Mouse (Mus musculus) 416B (cell line): ENCODE results near the gene Ptprg.
"Not testable (repeated sequence)": the region's sequence is repeated elsewhere in the genome, so short reads cannot be mapped to it uniquely, and the experiment has no call there.

Experiments used
- DNase-seq: peaks from one replicate; pipeline ENCODE4 v3.0.0; 2011; ENCODE audit warnings: low read depth

The Ptprg gene

DNA sequence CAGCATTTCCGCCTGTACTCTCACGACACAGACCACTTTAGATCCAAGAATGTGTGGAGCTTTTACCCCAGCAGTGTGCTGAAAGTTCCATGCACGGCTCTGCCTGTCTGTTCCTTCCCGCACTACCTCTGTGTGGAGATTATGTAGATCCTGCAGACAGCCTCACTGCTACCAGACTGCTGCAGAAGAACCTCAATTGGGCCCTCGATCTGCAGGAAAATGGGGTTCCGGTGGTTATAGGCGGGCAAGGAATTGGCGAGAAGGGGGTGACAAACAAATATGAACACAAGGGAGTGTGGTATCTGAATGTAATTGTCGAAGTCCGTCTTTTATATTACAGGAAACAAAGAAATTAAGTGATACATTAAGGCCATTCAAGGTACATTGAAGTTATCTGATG is 410.5 kb downstream of the Ptprg start:
- no peak for DNase-seq

DNA sequence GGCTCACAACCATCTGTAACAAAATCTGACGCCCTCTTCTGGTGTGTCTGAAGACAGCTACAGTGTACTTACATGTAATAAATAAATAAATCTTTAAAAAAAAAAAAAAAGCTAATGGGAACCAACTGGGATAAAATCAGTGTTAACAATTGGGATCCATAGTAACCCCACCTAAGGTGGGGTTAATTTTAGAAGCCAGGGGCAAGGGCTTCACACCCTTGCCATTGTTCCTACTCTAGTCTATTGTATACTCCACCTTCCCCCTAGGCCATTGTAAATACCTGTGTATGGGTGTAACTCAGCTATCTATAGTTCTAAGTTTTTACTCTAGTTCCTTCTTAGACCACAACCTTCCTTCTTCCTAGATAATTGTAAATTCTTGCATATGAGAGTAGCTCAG is 411.0 kb downstream of the Ptprg start:
- DNase-seq: not testable (repeated sequence)

DNA sequence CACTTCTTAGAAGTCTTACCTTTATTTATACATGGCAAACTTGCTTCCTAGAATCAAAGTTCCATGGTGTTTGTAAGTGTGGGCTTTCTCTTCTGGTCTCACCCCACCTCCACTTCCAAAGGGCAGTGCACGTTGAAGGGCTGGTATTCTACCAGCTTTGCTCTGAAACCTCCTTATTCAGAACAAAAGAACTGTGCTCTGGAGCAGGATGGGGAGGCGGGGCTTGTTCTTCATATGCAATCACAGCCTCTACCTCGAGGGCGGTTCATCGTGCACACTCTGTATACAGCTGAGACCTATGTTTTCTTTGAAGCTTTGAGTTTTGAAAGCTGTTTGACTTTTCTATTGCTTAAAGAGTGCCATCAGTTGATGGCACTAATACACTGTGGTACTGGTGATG is 412.5 kb downstream of the Ptprg start:
- no peak for DNase-seq

DNA sequence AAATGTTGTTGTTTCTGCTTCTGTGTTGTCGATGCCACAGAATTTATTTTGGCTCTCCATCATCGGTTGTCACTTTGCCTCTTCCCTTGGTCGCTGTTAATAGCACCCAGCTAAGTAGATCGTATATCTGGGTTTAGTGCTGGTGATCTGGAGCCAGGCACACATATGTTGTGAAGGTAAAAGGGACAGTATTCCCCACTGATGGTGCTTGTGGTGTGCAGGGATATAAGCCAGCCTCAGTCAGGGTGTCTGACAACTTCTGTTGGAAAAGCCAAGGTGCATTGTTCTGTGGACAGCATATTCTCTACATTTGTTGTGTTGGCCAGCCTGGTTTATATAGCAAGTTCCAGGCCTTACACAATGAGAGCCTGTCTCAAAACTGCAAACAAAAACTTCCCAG is 428.4 kb downstream of the Ptprg start:
- DNase-seq: no peak

DNA sequence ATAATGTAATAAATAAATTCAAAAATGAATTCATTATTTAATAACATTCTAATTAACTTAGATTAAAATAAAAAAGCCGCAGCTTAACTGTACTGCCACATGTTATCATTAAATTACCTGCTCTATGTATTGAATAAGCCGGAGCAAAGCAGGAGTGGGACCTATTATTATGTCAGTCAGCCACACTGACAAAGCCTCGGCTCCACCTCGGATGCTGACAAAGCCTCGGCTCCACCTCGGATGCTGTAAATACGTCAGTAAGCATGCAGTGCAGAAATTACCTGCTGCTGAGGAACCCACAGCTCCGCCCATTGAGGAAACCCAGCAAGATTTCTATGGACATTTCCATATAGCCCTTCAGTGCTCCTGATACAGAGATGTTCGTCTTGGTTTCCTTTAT is 429.7 kb downstream of the Ptprg start:
- DNase-seq: no peak

DNA sequence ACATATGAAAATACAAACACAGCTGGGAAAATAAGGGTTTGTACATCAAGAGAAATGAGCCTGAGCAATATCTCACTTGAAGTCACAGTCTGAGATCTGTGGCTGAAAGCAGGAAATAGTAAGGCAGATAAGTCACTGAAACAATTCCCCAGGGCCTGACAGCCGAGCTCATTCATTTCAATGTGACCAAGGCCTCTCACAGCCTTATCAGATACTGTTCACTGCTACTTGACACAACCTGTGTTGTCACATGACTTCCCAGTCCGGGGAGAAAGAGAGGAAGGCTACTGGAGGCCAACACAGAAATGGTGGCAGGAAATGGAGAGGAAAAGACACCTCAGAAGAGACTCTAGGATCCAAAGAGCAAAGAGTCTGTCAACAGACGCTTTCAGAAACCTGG is 430.8 kb downstream of the Ptprg start:
- DNase-seq: no peak

DNA sequence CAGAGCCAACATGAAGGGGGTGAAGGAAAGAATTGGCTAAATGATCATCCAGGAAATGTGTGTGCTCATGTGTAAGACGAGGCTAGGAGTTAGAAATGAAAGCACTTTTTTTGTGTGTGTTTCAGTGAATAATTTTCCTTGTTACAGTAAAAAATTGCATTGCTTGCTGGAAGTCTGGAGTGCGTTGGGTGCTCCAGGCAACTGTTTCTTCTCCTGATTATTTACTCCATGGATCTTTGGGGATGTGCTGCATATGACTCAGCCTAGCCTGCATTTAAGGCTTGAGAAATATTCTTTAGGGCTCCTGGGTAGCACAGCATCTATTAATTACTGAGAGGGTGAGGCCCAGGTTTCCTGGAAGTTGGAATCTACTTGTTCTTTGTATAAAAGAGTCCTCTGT is 435.6 kb downstream of the Ptprg start:
- no peak for DNase-seq

DNA sequence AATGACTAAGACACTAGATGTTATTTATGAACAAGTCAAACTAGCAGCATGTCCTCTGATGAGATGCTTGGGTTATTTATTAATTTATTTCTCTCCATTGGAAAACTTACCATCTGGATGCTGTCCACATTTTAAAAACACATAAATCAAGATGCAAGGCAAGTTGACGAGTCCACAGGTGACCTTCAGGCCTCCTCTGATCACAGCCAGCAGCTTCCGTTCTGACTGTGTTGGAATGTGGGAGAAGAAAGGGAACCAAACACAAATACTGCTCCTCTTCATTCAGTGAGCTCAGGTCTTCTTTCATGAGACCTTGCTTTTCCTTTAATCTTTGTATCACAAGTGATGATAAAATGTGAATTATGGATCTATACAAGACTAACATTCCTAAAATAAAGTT is 437.8 kb downstream of the Ptprg start:
- no peak for DNase-seq

DNA sequence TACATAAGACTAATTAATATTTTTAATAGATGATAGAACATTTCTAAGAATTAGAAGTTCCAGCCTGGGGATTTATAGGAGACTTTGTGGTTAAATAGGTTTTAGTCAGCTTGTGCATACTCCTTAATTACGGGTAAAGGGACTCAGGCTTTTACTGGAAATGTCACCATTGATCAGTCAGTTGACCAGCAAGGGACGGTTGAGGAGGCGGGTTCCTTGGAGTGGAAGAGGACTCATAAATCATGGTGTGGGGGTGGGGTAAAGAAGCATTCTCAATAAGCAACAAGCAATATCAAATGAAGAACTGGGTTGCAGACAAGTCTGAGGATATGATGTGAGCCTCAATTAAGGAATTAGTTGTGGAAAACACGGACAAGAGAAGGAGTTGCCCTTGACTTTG is 438.8 kb downstream of the Ptprg start:
- DNase-seq: no peak

DNA sequence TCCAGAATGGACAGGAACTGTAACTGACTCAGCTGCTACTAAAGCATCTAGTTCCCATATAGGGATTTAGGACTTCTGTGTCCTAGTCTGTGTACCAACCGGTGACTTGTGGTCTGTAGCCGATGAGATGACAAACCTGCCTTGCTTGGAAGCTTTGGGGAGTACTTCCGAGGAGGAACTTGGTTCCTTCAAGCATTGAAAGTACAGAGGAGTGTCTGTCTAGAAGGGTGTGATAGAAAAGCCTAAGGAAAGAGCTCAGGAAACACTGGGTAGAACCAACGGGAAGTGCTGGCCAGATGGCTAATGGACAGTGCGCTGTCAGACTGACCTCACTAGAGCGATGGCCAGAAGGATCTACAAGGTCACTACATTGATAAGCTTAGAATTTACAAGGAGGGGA is 439.2 kb downstream of the Ptprg start:
- DNase-seq: no peak

DNA sequence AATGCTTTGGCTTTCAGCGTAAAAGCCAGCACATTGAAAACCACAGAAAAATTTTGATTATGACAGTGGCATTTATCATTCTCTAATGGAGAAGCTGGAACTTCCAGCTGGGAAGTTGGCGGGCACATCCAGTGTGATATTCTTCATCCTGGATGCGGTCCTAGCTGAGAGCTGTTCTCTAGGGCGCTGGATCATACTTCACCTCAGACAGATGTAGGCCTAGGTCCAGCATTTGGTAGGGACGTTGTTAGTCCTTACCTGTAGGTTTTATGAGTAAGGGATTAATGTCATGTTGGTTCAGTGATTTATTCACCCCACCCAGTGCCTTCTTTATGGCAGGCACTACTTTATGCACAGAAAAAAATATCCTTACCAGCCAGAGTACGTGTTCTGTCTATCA is 444.2 kb downstream of the Ptprg start:
- DNase-seq: no peak

DNA sequence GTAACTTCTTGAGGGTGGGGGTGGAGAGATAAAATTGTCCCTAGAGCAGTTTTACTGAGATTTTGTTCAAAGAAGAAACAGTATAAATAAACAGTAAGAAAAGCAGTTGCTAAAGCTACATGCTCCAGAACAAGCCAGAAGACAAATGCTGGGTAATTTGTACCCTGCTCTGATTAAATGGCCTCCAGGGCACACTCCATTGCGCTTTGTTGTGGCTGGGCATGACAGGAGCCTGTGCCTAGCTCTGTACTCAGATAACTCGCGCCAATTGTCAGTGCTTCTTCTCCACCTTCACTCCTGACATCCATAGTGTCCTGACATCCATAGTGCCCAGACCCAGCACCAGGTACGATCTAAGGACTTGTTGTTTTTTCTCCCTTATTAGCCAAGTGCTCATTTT is 445.1 kb downstream of the Ptprg start:
- DNase-seq: no peak

DNA sequence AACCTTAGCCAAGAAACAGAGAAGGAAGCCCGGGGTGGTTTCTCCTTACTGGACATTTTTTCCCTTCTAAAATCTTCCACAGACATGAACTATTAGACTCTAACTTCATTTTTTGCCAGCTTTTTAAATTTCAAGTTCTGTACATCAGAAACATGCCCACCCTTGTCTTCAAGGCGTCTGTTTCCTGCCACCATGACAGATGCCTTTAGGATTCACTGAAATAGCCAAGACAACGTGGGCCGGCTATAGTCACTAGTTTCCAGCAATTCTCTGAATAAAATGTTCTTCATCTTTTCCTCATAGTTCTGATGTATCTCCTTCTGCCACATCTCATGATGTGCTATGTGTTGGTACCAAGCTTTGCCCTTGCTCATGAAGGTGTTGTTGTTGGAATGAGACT is 450.7 kb downstream of the Ptprg start:
- DNase-seq: no peak

DNA sequence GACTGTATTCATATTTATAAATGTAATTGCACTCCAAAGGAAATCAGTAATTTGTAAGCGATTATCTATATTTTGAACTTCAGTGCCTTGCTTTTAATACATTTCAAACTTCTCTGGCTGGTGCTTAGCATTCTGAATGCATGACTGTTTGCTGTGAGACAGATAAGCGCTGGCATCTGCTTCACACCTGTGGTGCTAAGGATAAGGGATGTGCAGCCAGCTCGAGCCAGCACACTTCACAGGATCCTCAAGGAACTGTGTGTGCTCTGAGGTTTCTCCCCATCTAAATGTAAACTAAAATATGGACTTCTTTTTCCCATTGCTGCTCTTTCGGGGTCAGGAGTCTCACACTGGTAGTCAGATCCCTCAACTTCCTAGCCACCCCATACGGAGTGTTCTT is 458.4 kb downstream of the Ptprg start:
- no peak for DNase-seq

DNA sequence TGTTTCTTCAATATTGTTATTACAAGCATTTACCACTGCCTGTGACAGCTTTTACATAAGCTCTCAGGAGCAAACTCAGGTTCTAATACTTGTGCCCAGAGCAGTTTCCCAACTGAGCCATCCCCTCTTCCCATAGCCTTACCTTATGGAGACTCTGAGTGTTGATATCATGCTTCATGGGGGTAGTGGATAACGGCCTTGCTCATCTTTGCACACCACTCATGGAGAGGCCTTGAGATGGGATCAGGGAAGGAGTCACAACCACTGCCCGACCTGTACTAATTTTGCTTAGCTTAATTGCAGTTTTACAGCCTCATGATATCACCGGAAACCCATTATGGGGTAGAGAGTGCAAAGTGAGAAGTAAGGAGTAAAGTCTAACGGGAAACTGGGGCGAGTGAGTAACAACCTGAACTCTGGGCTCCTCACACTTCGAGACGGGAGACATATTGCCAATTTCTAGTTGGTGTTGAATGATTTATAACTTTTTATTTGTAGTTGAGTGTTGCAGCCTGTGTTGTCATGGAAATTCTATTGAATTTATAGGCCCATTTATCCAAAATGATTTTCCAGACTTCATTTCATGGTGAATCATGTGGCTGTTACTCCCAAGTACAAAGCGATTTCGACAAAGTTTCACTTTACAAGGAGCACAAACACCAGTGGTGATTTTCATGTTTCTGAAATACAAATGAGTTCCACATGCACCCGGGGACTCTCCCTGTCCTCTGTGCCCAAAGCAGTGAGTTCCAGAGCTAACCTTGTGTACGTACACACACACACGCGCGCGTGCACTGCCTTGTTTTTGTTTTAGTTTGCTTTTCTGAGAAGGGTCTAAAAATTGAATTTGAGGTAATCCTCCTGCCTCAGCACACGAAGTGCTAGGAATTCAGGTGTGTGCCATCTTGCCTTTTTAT is 472.7 kb downstream of the Ptprg start:
- DNase-seq: no peak

DNA sequence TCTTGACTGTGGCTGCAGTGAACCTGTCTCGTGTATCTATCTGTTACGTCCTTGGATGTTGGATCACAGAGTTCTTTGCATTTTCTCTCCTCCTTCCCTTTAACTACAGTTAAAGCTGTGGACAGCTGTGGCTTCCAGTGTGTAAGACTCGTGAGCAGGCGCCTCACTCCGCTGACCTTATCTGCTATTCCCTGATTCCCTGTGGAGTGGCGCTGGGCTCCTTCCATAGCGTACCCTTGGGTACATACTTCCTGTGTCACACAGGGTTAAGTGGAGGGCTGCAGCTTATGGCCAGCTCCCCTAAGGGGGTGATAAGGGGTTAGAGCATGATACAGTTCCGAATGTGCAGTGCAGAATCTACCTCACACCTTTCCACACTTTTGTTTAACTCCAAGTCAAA is 473.9 kb downstream of the Ptprg start:
- DNase-seq: no peak

DNA sequence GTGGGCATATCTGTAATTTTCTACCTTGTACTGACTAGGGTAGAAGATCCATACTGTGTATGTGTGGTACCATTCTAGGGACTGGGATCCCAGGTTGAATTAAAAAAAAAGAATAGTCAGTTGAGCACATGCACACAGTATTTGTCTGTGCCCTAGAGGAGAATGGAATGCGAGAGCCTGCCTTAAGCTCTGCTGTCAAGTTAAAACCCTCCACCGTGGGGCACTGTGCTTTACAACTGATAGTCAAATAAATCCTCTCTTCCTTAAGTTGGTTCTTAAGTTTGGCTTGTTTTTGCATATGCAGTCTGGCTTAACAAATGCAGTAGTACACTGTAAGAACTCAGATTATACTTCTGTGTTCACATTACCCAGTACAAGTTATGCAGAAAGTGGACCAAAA is 476.6 kb downstream of the Ptprg start:
- DNase-seq: no peak

DNA sequence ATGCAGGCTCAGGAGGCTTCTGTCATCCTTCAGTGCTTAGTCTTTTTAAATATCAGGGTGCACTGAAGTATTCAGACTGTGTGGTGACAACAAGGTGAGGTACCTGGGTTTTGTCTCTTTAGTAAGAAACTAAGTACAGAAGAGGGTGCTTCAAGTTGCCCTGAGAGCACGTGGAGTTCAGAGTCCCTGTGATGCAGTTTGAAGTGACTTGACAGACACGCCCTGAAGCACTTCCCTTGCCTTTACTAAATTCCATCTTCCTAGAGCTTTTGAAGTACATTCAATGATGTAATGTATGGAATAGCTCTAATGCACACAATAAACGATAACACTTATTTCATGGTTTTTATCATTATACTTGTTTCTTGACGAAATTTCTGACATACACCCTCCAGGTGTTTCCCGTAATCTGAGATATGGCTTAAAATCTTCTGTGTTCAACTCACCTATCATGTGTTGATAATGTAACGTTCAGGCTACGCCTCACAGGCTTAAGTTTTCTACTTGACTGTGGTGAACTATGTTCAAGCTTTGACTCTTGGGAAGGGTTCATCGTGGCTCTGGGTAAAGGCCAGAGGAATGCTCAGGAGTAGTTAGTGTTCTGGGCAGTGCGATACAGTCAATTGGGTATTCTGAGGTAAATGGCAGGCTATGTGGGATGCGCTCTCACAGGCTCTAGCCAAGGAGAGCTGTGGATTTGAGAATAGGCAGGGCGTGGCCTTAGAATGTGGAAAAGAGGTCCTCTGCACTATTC is 483.4 kb downstream of the Ptprg start:
- no peak for DNase-seq

DNA sequence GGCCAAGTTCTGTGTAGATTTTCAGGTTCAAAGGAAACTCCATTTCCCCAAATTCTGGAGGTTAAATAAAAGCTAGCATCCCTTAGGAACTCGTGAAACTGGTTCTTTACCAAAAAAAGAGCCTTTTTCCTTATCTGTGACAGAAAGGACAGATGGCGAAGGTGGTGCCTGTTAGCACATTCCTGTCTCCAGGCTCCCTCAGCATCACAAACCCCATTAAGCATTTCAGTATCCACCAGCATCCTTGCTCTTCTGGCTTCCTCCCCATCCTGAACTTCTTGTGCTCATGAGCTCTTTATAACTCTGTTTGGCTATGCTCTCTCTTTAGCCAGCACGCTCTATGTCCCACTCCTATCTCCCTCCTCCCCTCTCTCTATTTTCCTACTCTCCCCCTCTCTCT is 486.4 kb downstream of the Ptprg start:
- DNase-seq: no peak

DNA sequence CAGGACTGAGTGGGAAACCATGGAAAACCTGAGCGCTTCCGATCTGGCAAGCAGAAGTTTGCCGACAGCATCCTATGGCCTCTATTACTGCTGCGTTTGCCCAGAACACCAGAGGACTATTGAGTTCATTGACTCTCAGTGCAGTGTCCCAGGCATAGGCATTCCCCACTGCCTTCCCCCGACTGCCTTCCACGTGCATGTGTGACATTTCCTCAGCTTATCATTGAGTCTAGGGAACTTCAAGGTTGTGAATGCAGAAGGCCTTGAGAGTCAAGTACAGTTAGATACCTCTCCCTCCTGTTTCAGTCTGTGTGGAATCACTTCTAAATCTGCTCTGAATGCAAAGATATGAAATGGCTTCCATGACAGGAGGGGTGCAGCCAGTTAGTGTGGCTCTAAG is 488.2 kb downstream of the Ptprg start:
- no peak for DNase-seq

DNA sequence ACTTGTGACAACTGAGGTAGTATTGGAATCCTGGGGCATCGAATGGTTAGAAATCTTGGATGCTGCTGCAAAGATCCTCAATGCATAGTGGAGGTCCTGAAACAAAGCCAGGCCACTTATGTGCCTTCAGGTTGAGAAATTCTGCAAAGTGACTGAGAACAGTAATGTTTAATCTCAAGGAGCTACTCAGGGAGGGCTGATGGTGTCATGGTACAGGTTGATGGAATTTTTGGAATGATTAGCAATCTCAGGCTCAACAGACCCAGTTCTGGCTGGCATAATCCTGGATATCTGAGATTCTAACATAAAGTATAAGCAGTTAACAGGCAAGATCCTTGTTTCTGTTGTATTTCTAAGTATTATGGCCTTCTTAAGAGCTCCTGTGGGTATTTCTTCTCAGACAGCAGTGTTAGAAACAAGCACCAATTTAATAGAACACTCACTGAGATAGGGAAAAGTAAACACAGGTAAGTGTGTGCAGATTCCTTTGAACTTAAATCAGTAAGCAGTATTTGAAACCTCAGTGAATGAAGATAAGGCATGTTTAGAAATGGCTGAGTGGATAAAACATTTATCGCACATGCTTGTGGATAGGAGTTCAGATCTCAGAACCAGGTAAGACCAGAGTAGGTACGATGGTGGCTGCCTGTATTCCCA is 493.0 kb downstream of the Ptprg start:
- no peak for DNase-seq

DNA sequence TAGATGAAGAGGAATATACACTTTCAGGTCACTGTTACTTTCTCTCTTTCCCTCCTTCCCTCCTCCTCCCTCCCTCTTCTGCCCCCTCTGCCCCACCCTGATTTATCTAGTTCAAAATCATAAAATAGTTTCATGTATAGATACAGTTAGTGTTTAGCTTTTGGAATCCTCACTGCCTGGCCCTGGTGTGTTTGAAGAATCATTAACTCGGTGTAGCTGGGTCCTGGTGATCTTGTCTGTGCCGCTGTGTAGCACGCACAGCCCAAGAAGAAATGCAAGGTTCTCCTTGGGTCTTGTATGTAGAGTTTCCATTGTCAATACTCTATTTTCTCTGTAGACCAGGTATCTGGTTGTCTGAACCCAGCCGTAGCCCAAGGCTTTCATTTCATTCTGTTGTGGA is 494.3 kb downstream of the Ptprg start:
- DNase-seq: no peak

DNA sequence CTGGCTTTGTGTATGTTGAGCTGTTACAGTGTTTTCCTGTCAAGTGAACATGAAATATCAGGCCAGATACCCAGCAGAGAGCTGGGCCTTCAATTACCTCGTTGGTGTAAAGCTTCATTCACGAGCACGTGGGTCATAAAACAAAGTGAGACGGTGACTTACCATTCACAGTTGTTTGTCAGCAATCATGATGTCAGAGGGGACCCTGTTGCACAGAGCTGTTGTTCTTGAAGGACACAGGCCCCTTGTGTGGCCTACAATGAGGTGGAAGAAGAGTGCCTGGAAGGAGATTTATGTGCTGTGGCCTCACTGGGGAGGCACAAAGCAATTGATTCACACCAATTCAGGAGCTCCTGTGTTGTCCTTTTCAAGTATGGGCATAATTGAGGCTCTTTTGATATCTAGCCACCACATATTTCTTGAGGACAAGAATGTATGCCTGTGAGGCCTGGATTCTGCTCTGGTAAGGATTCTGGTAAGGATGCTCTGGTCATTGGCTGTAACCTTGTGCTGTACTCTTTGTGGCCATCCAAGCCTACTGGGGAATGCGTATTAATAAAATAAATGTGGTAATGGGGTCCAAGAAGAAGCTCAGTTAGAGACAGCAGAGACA is 503.7 kb downstream of the Ptprg start:
- DNase-seq: no peak
